Mouse (Mus musculus): ENCODE results near the gene 2010111I01Rik. TPM values are rescaled to one million over a fixed set of nuclear protein-coding genes. Genes with fewer than 3 reads are reported as not detected.
"Not testable (repeated sequence)": the region's sequence is repeated elsewhere in the genome, so short reads cannot be mapped to it uniquely, and the experiment has no call there.

Gene 2010111I01Rik
- polyA plus RNA-seq, 1 experiment from 2014 or later, result 129 TPM

- H3K36me3 ChIP-seq, result no peaks in the 10 kb centered on the region
- no peak for ATAC-seq (ENCODE audit: borderline replicate concordance, extremely low read depth, low FRiP score, low TSS enrichment)
Observed at GRCm38 (mm10) chr13:63337239-63337960, 372.7 kb downstream of the 2010111I01Rik start.

GRCm38 (mm10) chr13:63339946-63340345 is 375.3 kb downstream of the 2010111I01Rik start:
- 83% methylated on average over 4 of the region's 4 CpGs for WGBS

More at GRCm38 (mm10) chr13:63337239-63337960, 372.7 kb downstream of the 2010111I01Rik start:
- Histone ChIP-seq H3K27ac (no peak overlapping the region), H3K9me3 (no peaks in the 10 kb centered on the region), H3K4me2 (no peak overlapping the region), H3K4me1 (peaks cover 10% of the 10 kb centered on the region; the same call in 1 of the 2 replicates), H3K9ac (no peak overlapping the region), H3K4me3 (no peak overlapping the region), H3K27me3 (no peaks in the 10 kb centered on the region)
- WGBS, result 70% methylated on average over 8 of the region's 8 CpGs

GRCm38 (mm10) chr13:63342781-63343180 is 378.1 kb downstream of the 2010111I01Rik start:
- WGBS, result 78% methylated on average over 2 of the region's 2 CpGs
- ATAC-seq (ENCODE audit: borderline replicate concordance, extremely low read depth, low FRiP score, low TSS enrichment), result no peak

More at GRCm38 (mm10) chr13:63339946-63340345, 375.3 kb downstream of the 2010111I01Rik start:
- Histone ChIP-seq H3K9ac (no peak overlapping the region), H3K4me3 (no peak overlapping the region), H3K27me3 (no peaks in the 10 kb centered on the region), H3K9me3 (no peaks in the 10 kb centered on the region), H3K27ac (no peak overlapping the region), H3K4me2 (no peak overlapping the region), H3K4me1 (peaks cover 6% of the 10 kb centered on the region; the same call in 1 of the 2 replicates), H3K36me3 (no peaks in the 10 kb centered on the region)
- no peak for ATAC-seq (ENCODE audit: borderline replicate concordance, extremely low read depth, low FRiP score, low TSS enrichment)

GRCm38 (mm10) chr13:63344481-63344880 is 379.8 kb downstream of the 2010111I01Rik start:
- Histone ChIP-seq H3K27ac (no peak overlapping the region), H3K36me3 (no peaks in the 10 kb centered on the region), H3K4me3 (no peak overlapping the region), H3K4me2 (no peak overlapping the region), H3K9me3 (no peaks in the 10 kb centered on the region), H3K4me1 (no peaks in the 10 kb centered on the region), H3K27me3 (no peaks in the 10 kb centered on the region), H3K9ac (no peak overlapping the region)
- WGBS, result 96% methylated on average over 3 of the region's 3 CpGs
- ATAC-seq (ENCODE audit: borderline replicate concordance, extremely low read depth, low FRiP score, low TSS enrichment), result no peak

More at GRCm38 (mm10) chr13:63342781-63343180, 378.1 kb downstream of the 2010111I01Rik start:
- H3K36me3 ChIP-seq, result no peaks in the 10 kb centered on the region
- H3K27ac ChIP-seq, result no peak overlapping the region
- no peak overlapping the region for H3K9ac ChIP-seq
- H3K9me3 ChIP-seq, result no peaks in the 10 kb centered on the region
- no peak overlapping the region for H3K4me3 ChIP-seq
- H3K4me1 ChIP-seq, result no peaks in the 10 kb centered on the region
- no peak overlapping the region for H3K4me2 ChIP-seq
- no peaks in the 10 kb centered on the region for H3K27me3 ChIP-seq

GRCm38 (mm10) chr13:63345476-63346225 is 381.0 kb downstream of the 2010111I01Rik start:
- no peaks in the 10 kb centered on the region for H3K27me3 ChIP-seq
- WGBS, result 76% methylated on average over 5 of the region's 5 CpGs
- H3K9me3 ChIP-seq, result no peaks in the 10 kb centered on the region
- no peak for ATAC-seq (ENCODE audit: borderline replicate concordance, extremely low read depth, low FRiP score, low TSS enrichment)
- no peak overlapping the region for H3K9ac ChIP-seq
- H3K4me3 ChIP-seq, result no peak overlapping the region
- no peaks in the 10 kb centered on the region for H3K4me1 ChIP-seq
- no peak overlapping the region for H3K4me2 ChIP-seq
- no peaks in the 10 kb centered on the region for H3K36me3 ChIP-seq
- no peak overlapping the region for H3K27ac ChIP-seq

DNA sequence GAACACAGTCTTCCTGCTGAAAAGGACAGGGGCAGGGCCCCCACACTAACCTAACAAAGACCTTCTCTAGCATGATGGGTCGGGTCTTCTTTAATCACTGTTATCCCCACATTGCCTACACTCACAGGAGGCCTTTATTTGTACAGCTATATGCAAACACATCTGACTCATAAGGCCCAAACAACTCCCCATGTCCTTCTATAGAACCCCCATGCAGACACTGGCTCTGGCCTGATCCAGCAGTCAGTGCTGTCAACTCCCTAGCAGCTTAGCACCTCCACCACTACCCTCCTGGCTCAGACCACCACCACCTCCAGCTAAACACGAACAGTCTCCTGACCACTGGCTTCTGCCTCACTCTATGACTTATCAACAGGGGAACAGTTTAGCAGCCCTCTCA is 382.9 kb downstream of the 2010111I01Rik start:
- no peak overlapping the region for H3K9ac ChIP-seq
- no peaks in the 10 kb centered on the region for H3K27me3 ChIP-seq
- H3K27ac ChIP-seq, result no peak overlapping the region
- no peak overlapping the region for H3K4me2 ChIP-seq
- no peak overlapping the region for H3K4me3 ChIP-seq
- no peaks in the 10 kb centered on the region for H3K36me3 ChIP-seq
- WGBS, result 53% methylated on average over 2 of the region's 2 CpGs
- H3K4me1 ChIP-seq, result no peaks in the 10 kb centered on the region
- no peaks in the 10 kb centered on the region for H3K9me3 ChIP-seq
- no peak for ATAC-seq (ENCODE audit: borderline replicate concordance, extremely low read depth, low FRiP score, low TSS enrichment)

GRCm38 (mm10) chr13:63350076-63350475 is 385.4 kb downstream of the 2010111I01Rik start:
- Histone ChIP-seq H3K27me3 (no peaks in the 10 kb centered on the region), H3K9ac (no peak overlapping the region), H3K27ac (no peak overlapping the region), H3K4me1 (no peaks in the 10 kb centered on the region), H3K9me3 (no peaks in the 10 kb centered on the region), H3K4me3 (no peak overlapping the region), H3K4me2 (no peak overlapping the region), H3K36me3 (no peaks in the 10 kb centered on the region)
- WGBS, result 77% methylated on average over 4 of the region's 4 CpGs
- ATAC-seq (ENCODE audit: borderline replicate concordance, extremely low read depth, low FRiP score, low TSS enrichment), result no peak

GRCm38 (mm10) chr13:63353312-63353711 is 388.6 kb downstream of the 2010111I01Rik start:
- not testable (repeated sequence) for H3K4me3 ChIP-seq; H3K4me1 ChIP-seq; H3K9ac ChIP-seq; H3K27ac ChIP-seq; H3K36me3 ChIP-seq; H3K27me3 ChIP-seq; H3K9me3 ChIP-seq; ATAC-seq (ENCODE audit: borderline replicate concordance, extremely low read depth, low FRiP score, low TSS enrichment); H3K4me2 ChIP-seq
- 77% methylated on average over 4 of the region's 4 CpGs for WGBS

DNA sequence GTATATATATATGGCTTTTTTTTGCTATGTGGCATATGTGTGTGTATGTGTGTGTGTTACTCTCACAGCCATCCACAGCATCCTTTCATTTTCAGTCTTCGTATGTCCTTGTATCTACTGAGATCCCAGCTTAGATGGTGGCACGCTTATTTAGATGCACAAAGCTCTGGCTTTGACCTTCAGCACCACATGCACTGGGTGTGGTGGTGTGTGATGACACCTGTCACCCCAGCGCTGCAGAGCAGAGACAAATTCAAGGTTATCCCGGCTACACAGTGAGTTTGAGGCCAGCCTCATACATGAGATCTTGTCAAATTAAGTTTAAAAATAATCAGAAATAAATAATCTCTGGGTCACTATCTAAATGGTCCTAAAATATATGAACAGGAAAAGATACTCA is 391.4 kb downstream of the 2010111I01Rik start:
- no peak overlapping the region for H3K9ac ChIP-seq
- H3K4me3 ChIP-seq, result no peak overlapping the region
- H3K27me3 ChIP-seq, result no peaks in the 10 kb centered on the region
- WGBS, result 95% methylated on average over 4 of the region's 4 CpGs
- no peak overlapping the region for H3K27ac ChIP-seq
- H3K9me3 ChIP-seq, result no peaks in the 10 kb centered on the region
- 0 out of 2 replicates have a peak, but pooled peaks cover 2% of the 10 kb centered on the region for H3K4me1 ChIP-seq
- H3K4me2 ChIP-seq, result no peak overlapping the region
- H3K36me3 ChIP-seq, result no peaks in the 10 kb centered on the region
- ATAC-seq (ENCODE audit: borderline replicate concordance, extremely low read depth, low FRiP score, low TSS enrichment), result no peak

GRCm38 (mm10) chr13:63356558-63356957 is 391.9 kb downstream of the 2010111I01Rik start:
- Histone ChIP-seq H3K4me2 (no peak overlapping the region), H3K4me1 (0 out of 2 replicates have a peak, but pooled peaks cover 2% of the 10 kb centered on the region), H3K27me3 (no peaks in the 10 kb centered on the region), H3K27ac (no peak overlapping the region), H3K9me3 (no peaks in the 10 kb centered on the region), H3K9ac (no peak overlapping the region), H3K36me3 (no peaks in the 10 kb centered on the region), H3K4me3 (no peak overlapping the region)
- 31% methylated on average over 3 of the region's 3 CpGs for WGBS
- no peak for ATAC-seq (ENCODE audit: borderline replicate concordance, extremely low read depth, low FRiP score, low TSS enrichment)

- 45% methylated on average over 4 of the region's 4 CpGs for WGBS
- peak; percentile 31; the same call in 1 of the 2 replicates for ATAC-seq (ENCODE audit: borderline replicate concordance, extremely low read depth, low FRiP score, low TSS enrichment)
Observed at GRCm38 (mm10) chr13:63359393-63359792, 394.7 kb downstream of the 2010111I01Rik start.

More at GRCm38 (mm10) chr13:63359393-63359792, 394.7 kb downstream of the 2010111I01Rik start:
- Histone ChIP-seq H3K4me2 (no peak overlapping the region), H3K4me1 (0 out of 2 replicates have a peak, but pooled peaks cover 2% of the 10 kb centered on the region), H3K36me3 (no peaks in the 10 kb centered on the region), H3K9ac (no peak overlapping the region), H3K27ac (no peak overlapping the region), H3K9me3 (no peaks in the 10 kb centered on the region), H3K4me3 (no peak overlapping the region), H3K27me3 (no peaks in the 10 kb centered on the region)
